Mouse (Mus musculus) midbrain, embryonic 16.5 days (tissue): ENCODE measurements around the gene Elavl4. TPM values are rescaled to one million over a fixed set of nuclear protein-coding genes. Genes with fewer than 3 reads are reported as not detected.

Experiments used
- ATAC-seq: fragments of 200-750 bp; cut with Nextera tagmentation; 2 replicates; pipeline ENCODE4 v1.8.0; 2017; ENCODE audit warnings: moderate TSS enrichment
- H3K27ac ChIP-seq: fragments of 300-500 bp; sonication (generic); 2 replicates; pipeline ENCODE4 v1.5.1; 2014; ENCODE audit warnings: mild to moderate bottlenecking, low read length, mixed read lengths
- H3K27me3 ChIP-seq: fragments of 300-500 bp; sonication (generic); 2 replicates; pipeline ENCODE4 v1.6.1; 2014; ENCODE audit warnings: low read depth, low read length, mixed read lengths; ENCODE audit not compliant: control insufficient read depth, insufficient read depth
- H3K36me3 ChIP-seq: fragments of 300-500 bp; sonication (generic); 2 replicates; pipeline ENCODE4 v1.6.1; 2014; ENCODE audit warnings: mild to moderate bottlenecking, low read length, moderate library complexity, mixed read lengths; ENCODE audit not compliant: control insufficient read depth, insufficient read depth
- H3K4me1 ChIP-seq: fragments of 300-500 bp; sonication (generic); 2 replicates; pipeline ENCODE4 v1.6.1; 2014; ENCODE audit warnings: mild to moderate bottlenecking, low read length, mixed read lengths; ENCODE audit not compliant: control insufficient read depth, insufficient read depth
- H3K4me2 ChIP-seq: fragments of 300-500 bp; sonication (generic); 2 replicates; pipeline ENCODE4 v1.6.1; 2014; ENCODE audit warnings: mild to moderate bottlenecking, low read length, mixed read lengths
- H3K4me3 ChIP-seq: fragments of 300-500 bp; sonication (generic); 2 replicates; pipeline ENCODE4 v1.5.1; 2014; ENCODE audit warnings: low read depth, mild to moderate bottlenecking, low read length, moderate library complexity, mixed read lengths
- H3K9ac ChIP-seq: fragments of 300-500 bp; sonication (generic); 2 replicates; pipeline ENCODE4 v1.6.1; 2014; ENCODE audit warnings: low read depth, low read length, mixed read lengths
- H3K9me3 ChIP-seq: fragments of 300-500 bp; sonication (generic); replicated peaks from 2 replicates; pipeline ENCODE4 v1.6.1; 2014; ENCODE audit warnings: mild to moderate bottlenecking, low read length, mixed read lengths; ENCODE audit not compliant: control insufficient read depth, poor library complexity, severe bottlenecking
- WGBS: fragments of 180-500 bp; shearing (Covaris S2); extraction: QIAGEN DNeasy Blood & Tissue Kit; methylation state at CpG from one replicate; pipeline ENCODE4 v1.1.7; 2014; 5-methylcytosine and 5-hydroxymethylcytosine counted together
- polyA plus RNA-seq: library from polyadenylated mRNA; unstranded; fragments of >200 nt; fragmentation: Nextera tagmentation; extraction: Ambion mirVana; gene quantifications from 2 replicates; pipeline ENCODE4 v1.2.1, GENCODE M21; 2015

The Elavl4 gene
- polyA plus RNA-seq, 1 experiment from 2014 or later, result 346 TPM

DNA sequence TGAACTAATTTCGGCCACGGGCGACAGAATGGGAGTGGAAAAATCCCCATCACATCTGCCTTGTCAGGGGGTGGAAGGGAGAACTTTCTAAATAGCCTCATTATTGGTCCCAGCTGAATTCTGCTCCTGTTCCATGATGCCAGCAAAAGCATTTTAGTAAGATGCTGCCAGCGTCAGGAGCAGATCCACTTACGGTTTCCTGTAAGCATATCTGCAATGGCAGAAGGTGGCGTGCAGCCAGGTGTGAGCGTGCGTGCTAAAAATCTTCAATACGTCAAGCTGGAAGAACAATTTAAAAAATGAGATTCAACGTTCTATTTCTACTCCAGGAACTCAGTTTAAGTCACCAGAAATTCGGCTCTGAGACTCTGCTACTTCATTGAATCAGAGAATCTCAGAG lies 45.1 kb downstream of the Elavl4 start:
- H3K27me3 ChIP-seq, result no peaks in the 10 kb centered on the region
- H3K9ac ChIP-seq, result no peak overlapping the region
- no peak for ATAC-seq
- H3K4me2 ChIP-seq, result no peak overlapping the region
- no peaks in the 10 kb centered on the region for H3K9me3 ChIP-seq
- H3K36me3 ChIP-seq, result no peaks in the 10 kb centered on the region
- H3K4me1 ChIP-seq, result no peaks in the 10 kb centered on the region
- H3K27ac ChIP-seq, result no peak overlapping the region
- WGBS, result 88% methylated on average over 11 of the region's 11 CpGs
- no peak overlapping the region for H3K4me3 ChIP-seq

DNA sequence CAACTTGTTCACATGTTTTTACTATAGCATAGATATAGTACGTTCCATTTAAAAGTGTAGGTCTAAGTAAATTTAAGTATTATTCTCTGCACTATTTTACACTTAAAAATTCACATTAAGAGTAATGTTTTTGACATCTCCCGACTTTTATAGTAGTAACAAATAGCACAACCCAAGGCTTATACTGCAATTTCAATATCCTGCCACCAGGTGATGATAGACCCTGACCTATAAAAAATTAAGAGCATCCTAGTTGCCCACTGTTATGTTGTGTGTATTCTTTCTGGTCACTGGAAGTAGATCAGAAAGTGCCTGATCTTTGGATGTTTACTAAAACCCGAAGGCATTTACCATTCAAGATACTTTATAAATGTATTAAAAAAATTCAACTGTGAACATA lies 55.9 kb downstream of the Elavl4 start:
- Histone ChIP-seq H3K36me3 (no peaks in the 10 kb centered on the region), H3K4me1 (no peaks in the 10 kb centered on the region), H3K27me3 (no peaks in the 10 kb centered on the region), H3K9ac (no peak overlapping the region), H3K27ac (no peak overlapping the region), H3K4me2 (no peak overlapping the region), H3K9me3 (no peaks in the 10 kb centered on the region), H3K4me3 (no peak overlapping the region)
- ATAC-seq, result no peak
- WGBS, result 93% methylated on average over 3 of the region's 3 CpGs

DNA sequence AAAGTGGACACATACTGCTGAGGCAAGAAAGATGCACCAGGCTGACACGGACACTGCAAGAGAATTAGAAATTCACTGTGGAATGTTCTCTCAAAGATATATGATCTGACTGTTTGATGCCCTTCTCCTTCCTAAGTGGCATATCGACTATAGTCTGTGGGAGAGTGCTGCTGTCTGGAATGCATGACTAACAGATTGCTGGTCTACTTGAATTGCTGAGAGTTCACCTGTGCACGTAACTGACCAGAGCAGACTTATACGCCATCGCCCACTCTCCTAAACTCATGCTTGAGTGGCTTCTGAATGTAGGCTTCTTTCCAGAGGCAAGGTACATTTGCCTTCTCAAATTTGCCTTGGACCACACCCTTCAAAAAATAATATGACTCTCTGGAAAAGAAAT lies 58.5 kb downstream of the Elavl4 start:
- Histone ChIP-seq H3K9ac (no peak overlapping the region), H3K4me1 (peaks cover 2% of the 10 kb centered on the region; the same call in 1 of the 2 replicates), H3K4me3 (no peak overlapping the region), H3K36me3 (no peaks in the 10 kb centered on the region), H3K27me3 (no peaks in the 10 kb centered on the region), H3K4me2 (no peak overlapping the region), H3K27ac (no peak overlapping the region), H3K9me3 (no peaks in the 10 kb centered on the region)
- 69% methylated on average over 5 of the region's 5 CpGs for WGBS
- ATAC-seq, result no peak

DNA sequence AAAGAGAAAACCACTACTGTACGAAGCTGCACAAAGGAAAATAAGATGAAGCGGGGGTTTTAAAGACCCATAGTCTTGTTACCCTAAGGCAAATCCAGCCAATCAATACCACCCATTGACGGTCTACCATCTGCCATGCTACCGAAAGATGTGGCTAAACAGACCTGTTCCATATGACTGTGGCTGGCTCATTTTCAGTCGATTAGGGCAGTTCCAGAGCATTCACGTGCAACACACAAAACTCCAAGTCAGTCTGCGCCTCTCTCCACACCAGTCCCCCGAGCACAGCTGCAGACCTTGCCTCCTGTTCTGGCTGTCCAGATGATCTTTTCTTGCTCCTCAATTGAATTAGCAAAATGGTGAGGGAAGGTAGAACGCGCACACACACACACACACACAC lies 59.2 kb downstream of the Elavl4 start:
- Histone ChIP-seq H3K9ac (no peak overlapping the region), H3K36me3 (no peaks in the 10 kb centered on the region), H3K27ac (no peak overlapping the region), H3K4me2 (0 out of 2 replicates have a peak overlapping the region, but pooled peaks have one; percentile 21), H3K4me3 (no peak overlapping the region), H3K27me3 (no peaks in the 10 kb centered on the region), H3K9me3 (no peaks in the 10 kb centered on the region), H3K4me1 (peaks cover 4% of the 10 kb centered on the region; the same call in 1 of the 2 replicates)
- no peak for ATAC-seq
- 46% methylated on average over 10 of the region's 10 CpGs for WGBS

DNA sequence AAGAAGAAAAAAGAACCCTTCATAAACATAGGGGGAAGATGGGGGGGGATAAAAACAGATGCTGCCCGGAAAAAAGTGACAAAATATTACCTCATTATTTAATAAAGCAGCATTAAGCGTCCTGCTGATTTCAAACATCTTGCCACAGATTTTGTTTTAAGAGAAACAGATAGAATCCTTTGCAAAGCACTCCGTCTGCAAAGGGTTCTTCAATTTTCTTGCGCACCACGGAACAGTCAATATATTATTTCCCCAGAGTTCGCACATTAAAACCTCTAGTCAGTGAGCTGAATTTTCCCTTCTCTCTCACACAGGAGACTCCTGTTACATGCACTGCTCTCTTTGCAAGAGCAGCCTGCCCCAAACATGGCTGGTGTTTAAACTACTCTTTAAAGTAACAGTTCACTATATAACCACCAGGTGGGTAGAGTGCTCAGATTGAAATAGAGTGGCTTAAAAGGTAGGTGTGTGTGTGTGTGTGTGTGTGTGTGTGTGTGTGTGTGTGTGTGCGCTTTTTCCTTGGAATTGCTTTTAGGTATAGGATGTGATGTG lies 61.1 kb downstream of the Elavl4 start:
- H3K9me3 ChIP-seq, result no peaks in the 10 kb centered on the region
- peak; percentile 44; the same call in 1 of the 2 replicates for ATAC-seq
- H3K27ac ChIP-seq, result peak overlapping the region; percentile 80
- H3K4me3 ChIP-seq, result peak overlapping the region; percentile 44
- no peaks in the 10 kb centered on the region for H3K27me3 ChIP-seq
- H3K9ac ChIP-seq, result peak overlapping the region; percentile 65
- no peaks in the 10 kb centered on the region for H3K36me3 ChIP-seq
- peak overlapping the region; percentile 66 for H3K4me2 ChIP-seq
- WGBS, result 47% methylated on average over 7 of the region's 7 CpGs
- H3K4me1 ChIP-seq, result peaks cover 4% of the 10 kb centered on the region; the same call in 1 of the 2 replicates

DNA sequence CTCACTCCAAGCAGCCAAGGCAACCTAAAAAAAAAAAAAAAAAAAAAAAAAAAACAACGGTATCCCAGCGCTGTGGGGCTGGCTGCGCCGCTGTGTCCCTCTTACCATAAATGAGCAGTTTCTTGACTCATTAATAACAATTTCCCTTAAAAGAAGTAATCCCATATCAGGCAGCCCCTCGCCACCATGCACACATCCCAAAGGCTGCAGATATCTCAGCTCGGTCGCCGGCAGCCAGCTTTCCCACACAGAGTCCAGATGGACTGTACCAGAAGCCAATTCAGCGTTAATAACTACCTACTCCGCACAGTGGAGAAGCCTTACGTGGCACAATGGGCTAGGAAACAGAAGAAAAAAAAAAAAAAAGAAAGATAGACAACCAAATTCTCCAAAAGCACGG lies 61.7 kb downstream of the Elavl4 start:
- peak overlapping the region; percentile 65 for H3K9ac ChIP-seq
- H3K27ac ChIP-seq, result peak overlapping the region; percentile 80
- H3K27me3 ChIP-seq, result no peaks in the 10 kb centered on the region
- H3K36me3 ChIP-seq, result no peaks in the 10 kb centered on the region
- peak overlapping the region; percentile 44 for H3K4me3 ChIP-seq
- H3K4me1 ChIP-seq, result peaks cover 4% of the 10 kb centered on the region; the same call in 1 of the 2 replicates
- H3K4me2 ChIP-seq, result peak overlapping the region; percentile 66
- ATAC-seq, result peak; percentile 57; the same call in 1 of the 2 replicates
- H3K9me3 ChIP-seq, result no peaks in the 10 kb centered on the region
- WGBS, result 5% methylated on average over 12 of the region's 12 CpGs

DNA sequence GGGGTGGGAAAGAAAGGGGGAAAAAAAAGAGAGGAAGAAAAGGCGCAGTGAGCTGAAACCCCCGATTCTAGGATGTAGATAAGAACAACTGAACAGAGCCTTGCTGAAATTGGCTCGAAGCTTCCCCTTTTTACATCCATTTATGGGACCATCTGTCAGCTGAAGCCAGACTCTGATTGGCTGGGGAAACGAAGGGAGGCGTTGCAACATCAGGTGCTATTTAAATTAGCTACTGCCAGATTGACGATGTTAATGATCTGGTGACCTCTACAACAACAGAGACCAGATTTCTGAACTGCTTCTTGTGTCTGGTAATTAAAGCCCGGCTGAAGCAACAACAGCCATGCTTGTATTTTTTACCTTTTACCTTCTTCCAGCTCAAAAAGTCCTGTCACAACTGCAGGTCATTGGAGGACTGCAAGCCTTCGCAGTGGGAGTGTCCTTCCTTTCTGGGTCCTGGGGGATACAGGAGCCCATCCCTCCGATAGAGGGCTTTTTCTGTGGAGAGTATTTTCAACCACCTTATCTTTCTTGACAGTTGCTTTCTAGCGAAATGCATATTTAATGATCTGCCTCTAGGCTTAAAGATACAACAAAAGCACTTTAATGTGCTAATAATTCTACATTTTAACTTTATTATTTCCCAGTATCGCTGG lies 64.2 kb downstream of the Elavl4 start:
- ATAC-seq, result peak; percentile 82
- Histone ChIP-seq H3K9me3 (no peaks in the 10 kb centered on the region), H3K27me3 (no peaks in the 10 kb centered on the region), H3K9ac (peak overlapping the region; percentile 73; the same call in 1 of the 2 replicates), H3K4me1 (peaks cover 8% of the 10 kb centered on the region), H3K27ac (peak overlapping the region; percentile 92), H3K4me2 (peak overlapping the region; percentile 47), H3K36me3 (no peaks in the 10 kb centered on the region), H3K4me3 (peak overlapping the region; percentile 47)
- 5% methylated on average over 11 of the region's 11 CpGs for WGBS

DNA sequence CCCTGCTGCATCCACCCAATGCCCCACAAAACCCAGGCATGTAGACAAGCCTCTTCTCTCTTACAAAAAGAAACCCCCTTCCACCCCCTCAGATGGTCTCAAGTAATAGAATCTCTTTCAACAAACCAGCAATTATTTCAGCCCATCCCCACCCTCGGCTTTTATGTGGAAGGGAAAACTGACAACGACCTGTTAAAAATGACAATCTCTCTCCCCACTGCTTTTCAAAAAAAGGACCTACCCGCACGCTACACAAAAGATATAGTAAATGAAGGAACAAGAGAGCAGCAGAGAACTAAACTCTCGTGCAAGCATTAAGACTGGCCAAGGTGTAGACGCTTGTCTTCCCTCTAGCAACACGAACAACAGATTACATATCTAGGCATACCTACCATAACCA lies 64.9 kb downstream of the Elavl4 start:
- Histone ChIP-seq H3K27me3 (no peaks in the 10 kb centered on the region), H3K4me1 (peaks cover 14% of the 10 kb centered on the region), H3K9ac (peak overlapping the region; percentile 73), H3K27ac (peak overlapping the region; percentile 92), H3K9me3 (no peaks in the 10 kb centered on the region), H3K36me3 (no peaks in the 10 kb centered on the region), H3K4me2 (peak overlapping the region; percentile 47), H3K4me3 (peak overlapping the region; percentile 47)
- 12% methylated on average over 7 of the region's 7 CpGs for WGBS
- ATAC-seq, result peak; percentile 46

DNA sequence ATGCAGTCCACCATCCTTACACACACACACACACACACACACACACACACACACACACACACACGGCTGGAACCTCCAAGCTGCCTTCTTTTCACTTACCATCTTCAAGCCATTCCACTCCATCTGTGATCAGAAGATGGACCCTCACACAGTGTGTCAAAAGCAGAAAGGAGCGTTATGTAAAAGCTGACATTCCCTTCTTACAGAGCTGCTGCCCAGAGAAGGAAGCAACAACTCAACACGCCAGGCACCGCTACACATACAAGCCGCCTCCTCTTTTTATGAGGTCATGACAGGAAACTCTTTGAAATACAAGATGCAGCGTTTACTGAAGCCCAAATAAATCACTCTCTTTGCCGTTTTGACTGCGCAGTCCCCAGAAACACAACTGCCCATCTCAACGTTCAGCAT lies 65.3 kb downstream of the Elavl4 start:
- Histone ChIP-seq H3K4me2 (peak overlapping the region; percentile 47), H3K4me3 (peak overlapping the region; percentile 47), H3K9ac (peak overlapping the region; percentile 73), H3K36me3 (no peaks in the 10 kb centered on the region), H3K4me1 (peaks cover 18% of the 10 kb centered on the region), H3K27me3 (no peaks in the 10 kb centered on the region), H3K27ac (peak overlapping the region; percentile 92), H3K9me3 (no peaks in the 10 kb centered on the region)
- 6% methylated on average over 9 of the region's 9 CpGs for WGBS
- ATAC-seq, result peak; percentile 63
